Mouse (Mus musculus): ENCODE measurements around the gene Vangl1. TPM values are rescaled to one million over a fixed set of nuclear protein-coding genes. Genes with fewer than 3 reads are reported as not detected.
"Not testable (repeated sequence)": the region's sequence is repeated elsewhere in the genome, so short reads cannot be mapped to it uniquely, and the experiment has no call there.

Gene Vangl1
- polyA plus RNA-seq, 1 experiment from 2014 or later, result 15.2 TPM

GRCm38 (mm10) chr3:102212896-102213295 lies 8.4 kb upstream of the Vangl1 start:
- 57% methylated on average over 6 of the region's 6 CpGs for WGBS
- no peak overlapping the region for H3K4me2 ChIP-seq (replicated peaks)
- H3K4me3 ChIP-seq, result no peak overlapping the region
- H3K9ac ChIP-seq, result no peak overlapping the region
- H3K9me3 ChIP-seq (replicated peaks), result no peaks in the 10 kb centered on the region; the same call in 1 of the 2 replicates
- H3K27ac ChIP-seq, result no peak overlapping the region
- no peaks in the 10 kb centered on the region for H3K36me3 ChIP-seq
- ATAC-seq (ENCODE audit: low FRiP score), result no peak
- H3K4me1 ChIP-seq, result no peaks in the 10 kb centered on the region
- no peaks in the 10 kb centered on the region for H3K27me3 ChIP-seq

GRCm38 (mm10) chr3:102212336-102212735 lies 7.8 kb upstream of the Vangl1 start:
- Histone ChIP-seq H3K4me3 (no peak overlapping the region), H3K27ac (no peak overlapping the region), H3K36me3 (no peaks in the 10 kb centered on the region), H3K27me3 (no peaks in the 10 kb centered on the region), H3K9me3 (replicated peaks) (no peaks in the 10 kb centered on the region; the same call in 1 of the 2 replicates), H3K9ac (no peak overlapping the region), H3K4me2 (replicated peaks) (no peak overlapping the region), H3K4me1 (no peaks in the 10 kb centered on the region)
- WGBS, result 87% methylated on average over 15 of the region's 15 CpGs
- ATAC-seq (ENCODE audit: low FRiP score), result no peak

- no peak overlapping the region for H3K27ac ChIP-seq
- 87% methylated on average over 2 of the region's 2 CpGs for WGBS
- H3K4me1 ChIP-seq, result no peaks in the 10 kb centered on the region
- H3K4me3 ChIP-seq, result no peak overlapping the region
- peaks cover 5% of the 10 kb centered on the region for H3K27me3 ChIP-seq
- no peaks in the 10 kb centered on the region; the same call in 1 of the 2 replicates for H3K9me3 ChIP-seq (replicated peaks)
- ATAC-seq (ENCODE audit: low FRiP score), result no peak
- H3K36me3 ChIP-seq, result no peaks in the 10 kb centered on the region
- no peak overlapping the region for H3K4me2 ChIP-seq (replicated peaks)
- no peak overlapping the region for H3K9ac ChIP-seq
These were observed 6.8 kb upstream of the Vangl1 start for GRCm38 (mm10) chr3:102211340-102211739.

- peaks cover 10% of the 10 kb centered on the region for H3K27me3 ChIP-seq
- H3K4me1 ChIP-seq, result peaks cover under 1% of the 10 kb centered on the region; the same call in 1 of the 2 replicates
- ATAC-seq (ENCODE audit: low FRiP score), result no peak
- no peak overlapping the region for H3K27ac ChIP-seq
- H3K9me3 ChIP-seq (replicated peaks), result no peaks in the 10 kb centered on the region; the same call in 1 of the 2 replicates
- H3K9ac ChIP-seq, result no peak overlapping the region
- no peaks in the 10 kb centered on the region for H3K36me3 ChIP-seq
- H3K4me3 ChIP-seq, result no peak overlapping the region
- H3K4me2 ChIP-seq (replicated peaks), result no peak overlapping the region
- WGBS, result 69% methylated on average over 3 of the region's 3 CpGs
These were observed 6.3 kb upstream of the Vangl1 start for GRCm38 (mm10) chr3:102210775-102211174.

GRCm38 (mm10) chr3:102208861-102209260 lies 4.4 kb upstream of the Vangl1 start:
- no peak overlapping the region for H3K9ac ChIP-seq
- no peaks in the 10 kb centered on the region for H3K9me3 ChIP-seq (replicated peaks)
- no peak overlapping the region for H3K4me2 ChIP-seq (replicated peaks)
- no peaks in the 10 kb centered on the region for H3K36me3 ChIP-seq
- no peak overlapping the region for H3K27ac ChIP-seq
- no peak overlapping the region for H3K4me3 ChIP-seq
- H3K4me1 ChIP-seq, result peaks cover 14% of the 10 kb centered on the region
- peaks cover 17% of the 10 kb centered on the region for H3K27me3 ChIP-seq
- no peak for ATAC-seq (ENCODE audit: low FRiP score)
- WGBS, result 80% methylated on average over 6 of the region's 6 CpGs

- 2% methylated on average over 7 of the region's 7 CpGs for WGBS
- ATAC-seq (ENCODE audit: low FRiP score), result no peak
- Histone ChIP-seq H3K9ac (no peak overlapping the region), H3K4me2 (replicated peaks) (peak overlapping the region; percentile 94), H3K4me3 (peak overlapping the region; percentile 59; the same call in 1 of the 2 replicates), H3K4me1 (peaks cover 22% of the 10 kb centered on the region), H3K27me3 (peaks cover 42% of the 10 kb centered on the region), H3K36me3 (no peaks in the 10 kb centered on the region), H3K9me3 (replicated peaks) (no peaks in the 10 kb centered on the region), H3K27ac (no peak overlapping the region)
These were observed 951 bp upstream of the Vangl1 start for GRCm38 (mm10) chr3:102205458-102205830.

- not testable (repeated sequence) for H3K36me3 ChIP-seq; H3K9me3 ChIP-seq (replicated peaks)
- peaks cover 22% of the 10 kb centered on the region for H3K4me1 ChIP-seq
- H3K9ac ChIP-seq, result peak overlapping the region; percentile 67
- H3K4me2 ChIP-seq (replicated peaks), result peak overlapping the region; percentile 94
- 0 out of 2 replicates have a peak overlapping the region, but pooled peaks have one; percentile 62 for H3K27ac ChIP-seq
- peaks cover 46% of the 10 kb centered on the region for H3K27me3 ChIP-seq
- H3K4me3 ChIP-seq, result peak overlapping the region; percentile 59
- peak; percentile 29 for ATAC-seq (ENCODE audit: low FRiP score)
- WGBS, result 7% methylated on average over 14 of the region's 17 CpGs
These were observed 403 bp upstream of the Vangl1 start for GRCm38 (mm10) chr3:102204734-102205457.

GRCm38 (mm10) chr3:102203131-102203530 lies 1.4 kb downstream of the Vangl1 start:
- H3K36me3 ChIP-seq, result no peaks in the 10 kb centered on the region
- ATAC-seq (ENCODE audit: low FRiP score), result no peak
- H3K27ac ChIP-seq, result no peak overlapping the region
- no peaks in the 10 kb centered on the region for H3K9me3 ChIP-seq (replicated peaks)
- peaks cover 54% of the 10 kb centered on the region for H3K27me3 ChIP-seq
- peak overlapping the region; percentile 94 for H3K4me2 ChIP-seq (replicated peaks)
- WGBS, result 5% methylated on average over 7 of the region's 7 CpGs
- H3K4me3 ChIP-seq, result peak overlapping the region; percentile 59
- no peak overlapping the region for H3K9ac ChIP-seq
- H3K4me1 ChIP-seq, result peaks cover 22% of the 10 kb centered on the region

GRCm38 (mm10) chr3:102199991-102200390 lies 4.5 kb downstream of the Vangl1 start:
- 34% methylated on average over 4 of the region's 4 CpGs for WGBS
- Histone ChIP-seq H3K4me2 (replicated peaks) (no peak overlapping the region), H3K27me3 (peaks cover 59% of the 10 kb centered on the region), H3K9me3 (replicated peaks) (no peaks in the 10 kb centered on the region), H3K9ac (no peak overlapping the region), H3K27ac (no peak overlapping the region), H3K4me3 (no peak overlapping the region), H3K36me3 (no peaks in the 10 kb centered on the region), H3K4me1 (peaks cover 24% of the 10 kb centered on the region)
- ATAC-seq (ENCODE audit: low FRiP score), result no peak

- no peak overlapping the region for H3K4me2 ChIP-seq (replicated peaks)
- H3K9ac ChIP-seq, result no peak overlapping the region
- no peak overlapping the region for H3K4me3 ChIP-seq
- H3K27ac ChIP-seq, result no peak overlapping the region
- no peaks in the 10 kb centered on the region for H3K9me3 ChIP-seq (replicated peaks)
- WGBS, result 68% methylated on average over 4 of the region's 4 CpGs
- no peak for ATAC-seq (ENCODE audit: low FRiP score)
- H3K36me3 ChIP-seq, result no peaks in the 10 kb centered on the region
- H3K27me3 ChIP-seq, result peaks cover 59% of the 10 kb centered on the region
- peaks cover 27% of the 10 kb centered on the region for H3K4me1 ChIP-seq
These were observed 5.3 kb downstream of the Vangl1 start for GRCm38 (mm10) chr3:102199226-102199625.

- Histone ChIP-seq H3K9ac (no peak overlapping the region), H3K36me3 (no peaks in the 10 kb centered on the region), H3K27me3 (peaks cover 55% of the 10 kb centered on the region), H3K4me3 (no peak overlapping the region), H3K9me3 (replicated peaks) (no peaks in the 10 kb centered on the region), H3K4me1 (peaks cover 29% of the 10 kb centered on the region), H3K27ac (no peak overlapping the region), H3K4me2 (replicated peaks) (no peak overlapping the region)
- 52% methylated on average over 6 of the region's 6 CpGs for WGBS
- ATAC-seq (ENCODE audit: low FRiP score), result no peak
These were observed 6.0 kb downstream of the Vangl1 start for GRCm38 (mm10) chr3:102198446-102198845.

GRCm38 (mm10) chr3:102197746-102198145 lies 6.7 kb downstream of the Vangl1 start:
- no peak overlapping the region for H3K4me2 ChIP-seq (replicated peaks)
- H3K36me3 ChIP-seq, result no peaks in the 10 kb centered on the region
- no peak overlapping the region for H3K9ac ChIP-seq
- 18% methylated on average over 5 of the region's 5 CpGs for WGBS
- H3K4me1 ChIP-seq, result peaks cover 32% of the 10 kb centered on the region
- H3K4me3 ChIP-seq, result no peak overlapping the region
- no peaks in the 10 kb centered on the region for H3K9me3 ChIP-seq (replicated peaks)
- no peak for ATAC-seq (ENCODE audit: low FRiP score)
- no peak overlapping the region for H3K27ac ChIP-seq
- H3K27me3 ChIP-seq, result peaks cover 50% of the 10 kb centered on the region

- Histone ChIP-seq H3K4me1 (peaks cover 37% of the 10 kb centered on the region), H3K27me3 (peaks cover 49% of the 10 kb centered on the region), H3K4me3 (no peak overlapping the region), H3K4me2 (replicated peaks) (no peak overlapping the region), H3K9me3 (replicated peaks) (no peaks in the 10 kb centered on the region), H3K27ac (no peak overlapping the region), H3K36me3 (no peaks in the 10 kb centered on the region), H3K9ac (no peak overlapping the region)
- 81% methylated on average over 5 of the region's 5 CpGs for WGBS
- ATAC-seq (ENCODE audit: low FRiP score), result no peak
These were observed 7.3 kb downstream of the Vangl1 start for GRCm38 (mm10) chr3:102197152-102197551.
